Mouse (Mus musculus) liver, postnatal 0 days (tissue): Measurements from ENCODE around the gene Borcs8. TPM values are rescaled to one million over a fixed set of nuclear protein-coding genes. Genes with fewer than 3 reads are reported as not detected.

Experiments used
- ATAC-seq: fragments of 200-750 bp; cut with Nextera tagmentation; 2 replicates; pipeline ENCODE4 v1.8.0; 2017; ENCODE audit warnings: mild to moderate bottlenecking, moderate library complexity
- DNase-seq: peaks from one replicate; pipeline ENCODE4 v3.0.0-alpha.2; 2016
- H3K27ac ChIP-seq: fragments of 300-500 bp; sonication (generic); 2 replicates; pipeline ENCODE4 v1.5.1; 2014; ENCODE audit warnings: antibody characterized with exemption, moderate library complexity, mild to moderate bottlenecking, low read depth
- H3K27me3 ChIP-seq: fragments of 300-500 bp; sonication (generic); 2 replicates; pipeline ENCODE4 v1.6.1; 2014; ENCODE audit warnings: low read length, control low read depth, mixed read lengths; ENCODE audit not compliant: insufficient read depth
- H3K36me3 ChIP-seq: fragments of 300-500 bp; sonication (generic); replicated peaks from 2 replicates; pipeline ENCODE4 v1.6.1; 2014; ENCODE audit warnings: mild to moderate bottlenecking, control low read depth, low read length, moderate library complexity, mixed read lengths; ENCODE audit not compliant: insufficient read depth
- H3K4me1 ChIP-seq: fragments of 300-500 bp; sonication (generic); 2 replicates; pipeline ENCODE4 v1.6.1; 2014; ENCODE audit warnings: antibody characterized with exemption, mild to moderate bottlenecking, control low read depth; ENCODE audit not compliant: insufficient read depth
- H3K4me2 ChIP-seq: fragments of 300-500 bp; sonication (generic); 2 replicates; pipeline ENCODE4 v1.6.1; 2014; ENCODE audit warnings: low read depth, mild to moderate bottlenecking, low read length, moderate library complexity, mixed read lengths
- H3K4me3 ChIP-seq: fragments of 300-500 bp; sonication (generic); 2 replicates; pipeline ENCODE4 v1.5.1; 2014; ENCODE audit warnings: low read depth, low read length
- H3K9ac ChIP-seq: fragments of 300-500 bp; sonication (generic); replicated peaks from 2 replicates; pipeline ENCODE4 v1.6.1; 2014; ENCODE audit warnings: mild to moderate bottlenecking, moderate library complexity
- H3K9me3 ChIP-seq: fragments of 300-500 bp; sonication (generic); 2 replicates; pipeline ENCODE4 v1.6.1; 2016; ENCODE audit warnings: mild to moderate bottlenecking, control low read depth, low read length, mixed read lengths
- CTCF ChIP-seq: sonication (generic); IDR thresholded peaks from 2 replicates; pipeline ENCODE4 v1.5.1; 2016; ENCODE audit warnings: antibody characterized with exemption, low read depth
- EP300 ChIP-seq: IDR thresholded peaks from 2 replicates; pipeline ENCODE4 v1.6.1; 2016; ENCODE audit warnings: antibody characterized with exemption, low read depth, mild to moderate bottlenecking
- WGBS: fragments of 180-500 bp; shearing (Covaris S2); extraction: QIAGEN DNeasy Blood & Tissue Kit; methylation state at CpG from one replicate; pipeline ENCODE4 v1.1.7; 2014; ENCODE audit not compliant: insufficient replicate concordance; 5-methylcytosine and 5-hydroxymethylcytosine counted together
- polyA plus RNA-seq: library from polyadenylated mRNA; unstranded; fragments of >200 nt; fragmentation: Nextera tagmentation; extraction: Ambion mirVana; gene quantifications from 2 replicates; pipeline ENCODE4 v1.2.1, GENCODE M21; 2015

The Borcs8 gene
- polyA plus RNA-seq, 1 experiment from 2014 or later, result 18.8 TPM

- Histone ChIP-seq H3K9me3 (no peaks in the 10 kb centered on the region), H3K4me2 (no peak overlapping the region), H3K9ac (no peak overlapping the region), H3K4me3 (no peak overlapping the region), H3K4me1 (peaks cover 17% of the 10 kb centered on the region), H3K27ac (0 out of 2 replicates have a peak overlapping the region, but pooled peaks have one; percentile 29), H3K27me3 (no peaks in the 10 kb centered on the region), H3K36me3 (peaks cover 7% of the 10 kb centered on the region)
- TF ChIP-seq EP300, result no peak
- no peak for TF ChIP-seq CTCF
- WGBS, result 84% methylated on average over 3 of the region's 3 CpGs
- no peak for DNase-seq
- no peak for ATAC-seq
Observed at GRCm38 (mm10) chr8:70130066-70130465, 9.2 kb upstream of the Borcs8 start.

GRCm38 (mm10) chr8:70131166-70131883 lies 8.0 kb upstream of the Borcs8 start, which contains the start of gene Nr2c2ap:
Gene Nr2c2ap, plus strand, starts transcription at chr8:70131333.
- peak within 1 kb of the TSS; percentile 75 for H3K9ac ChIP-seq
- ATAC-seq (peak; percentile 90), DNase-seq (peak; percentile 91)
- peaks cover 17% of the 10 kb centered on the region for H3K4me1 ChIP-seq
- no peaks in the 10 kb centered on the region for H3K9me3 ChIP-seq
- peak within 1 kb of the TSS; percentile 71 for H3K4me3 ChIP-seq
- peak within 1 kb of the TSS; percentile 81 for H3K4me2 ChIP-seq
- H3K27me3 ChIP-seq, result no peaks in the 10 kb centered on the region
- peak within 1 kb of the TSS; percentile 68 for H3K27ac ChIP-seq
- TF ChIP-seq EP300 (no peak), CTCF (no peak)
- WGBS, result under 1% methylated on average over 37 of the region's 37 CpGs
- H3K36me3 ChIP-seq, result peaks cover 14% of the 10 kb centered on the region

DNA sequence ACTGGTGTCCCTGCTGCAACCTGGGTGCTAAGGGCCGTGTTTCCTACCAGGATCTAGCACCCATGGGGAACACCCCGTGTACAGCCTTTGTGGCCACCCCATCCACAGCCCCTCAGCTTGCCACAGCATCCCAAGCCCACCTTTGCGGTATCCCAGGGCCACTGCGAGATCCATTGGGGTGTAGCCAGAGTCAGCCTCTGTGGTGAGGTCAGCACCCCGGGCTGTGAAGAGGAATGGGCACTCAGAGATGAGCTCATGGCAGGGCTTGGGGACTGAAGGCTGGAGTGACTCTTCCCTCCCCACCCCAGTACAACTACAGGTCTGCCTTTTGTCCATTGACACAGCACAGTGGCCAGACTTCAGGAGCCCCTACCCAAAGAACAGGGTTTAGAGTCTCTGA lies 5.2 kb upstream of the Borcs8 start:
- Histone ChIP-seq H3K4me1 (peaks cover 27% of the 10 kb centered on the region), H3K27ac (no peak overlapping the region), H3K36me3 (peaks cover 14% of the 10 kb centered on the region), H3K9ac (no peak overlapping the region), H3K9me3 (no peaks in the 10 kb centered on the region), H3K4me3 (no peak overlapping the region), H3K4me2 (no peak overlapping the region), H3K27me3 (no peaks in the 10 kb centered on the region)
- WGBS, result 85% methylated on average over 5 of the region's 5 CpGs
- no peak for ATAC-seq
- DNase-seq, result no peak
- TF ChIP-seq CTCF, result no peak
- no peak for TF ChIP-seq EP300

- Histone ChIP-seq H3K4me2 (no peak overlapping the region), H3K36me3 (peaks cover 14% of the 10 kb centered on the region), H3K9ac (no peak overlapping the region), H3K4me1 (peaks cover 19% of the 10 kb centered on the region), H3K9me3 (no peaks in the 10 kb centered on the region), H3K27me3 (no peaks in the 10 kb centered on the region), H3K27ac (no peak overlapping the region), H3K4me3 (no peak overlapping the region)
- DNase-seq, result no peak
- ATAC-seq, result no peak
- WGBS, result 88% methylated on average over 9 of the region's 9 CpGs
- TF ChIP-seq EP300 (no peak), CTCF (no peak)
Observed at GRCm38 (mm10) chr8:70134931-70135330, 4.4 kb upstream of the Borcs8 start.

GRCm38 (mm10) chr8:70136591-70136990 lies 2.7 kb upstream of the Borcs8 start:
- Histone ChIP-seq H3K27ac (no peak overlapping the region), H3K4me3 (no peak overlapping the region), H3K27me3 (no peaks in the 10 kb centered on the region), H3K36me3 (peaks cover 14% of the 10 kb centered on the region), H3K4me2 (no peak overlapping the region), H3K9me3 (no peaks in the 10 kb centered on the region), H3K9ac (no peak overlapping the region), H3K4me1 (peaks cover 26% of the 10 kb centered on the region)
- WGBS, result 81% methylated on average over 4 of the region's 4 CpGs
- DNase-seq, result no peak
- no peak for TF ChIP-seq CTCF
- no peak for TF ChIP-seq EP300
- ATAC-seq, result no peak

DNA sequence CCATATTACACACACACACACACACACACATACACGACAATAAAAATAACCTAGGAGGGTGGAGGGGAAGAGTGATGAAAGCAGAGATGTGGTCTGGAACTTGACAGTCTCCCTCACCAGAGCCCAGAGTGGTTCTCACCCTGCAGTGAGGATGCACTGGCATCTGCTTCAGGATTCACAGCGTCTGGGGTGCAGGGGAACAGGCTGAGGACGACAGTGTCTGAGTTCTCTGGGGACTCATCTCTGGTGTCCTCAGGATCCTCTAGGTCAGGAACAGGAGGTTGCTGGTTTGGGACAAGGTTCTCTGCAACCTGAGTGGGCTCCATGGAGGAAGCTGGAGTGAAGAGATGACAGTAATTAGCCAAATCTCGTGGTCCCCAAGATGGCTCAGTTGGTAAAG lies 1.4 kb upstream of the Borcs8 start:
- Histone ChIP-seq H3K4me1 (peaks cover 21% of the 10 kb centered on the region), H3K36me3 (peaks cover 16% of the 10 kb centered on the region), H3K27me3 (no peaks in the 10 kb centered on the region), H3K4me2 (peak overlapping the region; percentile 78), H3K9ac (peak overlapping the region; percentile 67), H3K9me3 (no peaks in the 10 kb centered on the region), H3K4me3 (no peak overlapping the region), H3K27ac (peak overlapping the region; percentile 80; the same call in 1 of the 2 replicates)
- ATAC-seq (no peak), DNase-seq (no peak)
- 79% methylated on average over 4 of the region's 4 CpGs for WGBS
- TF ChIP-seq EP300 (no peak), CTCF (no peak)
